Mouse (Mus musculus) hindbrain, embryonic 14.5 days (tissue): ENCODE data around the gene Idh1. TPM values are rescaled to one million over a fixed set of nuclear protein-coding genes. Genes with fewer than 3 reads are reported as not detected.

Experiments used
- ATAC-seq: fragments of 200-750 bp; cut with Nextera tagmentation; 2 replicates; pipeline ENCODE4 v1.8.0; 2017; ENCODE audit warnings: moderate number of reproducible peaks, mild to moderate bottlenecking, moderate TSS enrichment, moderate library complexity; ENCODE audit not compliant: low FRiP score
- DNase-seq: peaks from one replicate; pipeline ENCODE4 v3.0.0-alpha.2; 2015; ENCODE audit warnings: low spot score
- H3K27ac ChIP-seq: fragments of 300-500 bp; sonication (generic); 2 replicates; pipeline ENCODE4 v1.5.1; 2014; ENCODE audit warnings: mild to moderate bottlenecking, moderate library complexity
- H3K27me3 ChIP-seq: fragments of 300-500 bp; sonication (generic); 2 replicates; pipeline ENCODE4 v1.6.1; 2014; ENCODE audit warnings: mild to moderate bottlenecking, low read length, mixed read lengths; ENCODE audit not compliant: control insufficient read depth, insufficient read depth
- H3K36me3 ChIP-seq: fragments of 300-500 bp; sonication (generic); replicated peaks from 2 replicates; pipeline ENCODE4 v1.6.1; 2014; ENCODE audit not compliant: control insufficient read depth, insufficient read depth
- H3K4me1 ChIP-seq: fragments of 300-500 bp; sonication (generic); replicated peaks from 2 replicates; pipeline ENCODE4 v1.6.1; 2014; ENCODE audit warnings: antibody characterized with exemption, low read length, mixed read lengths; ENCODE audit not compliant: control insufficient read depth, insufficient read depth
- H3K4me2 ChIP-seq: fragments of 300-500 bp; sonication (generic); replicated peaks from 2 replicates; pipeline ENCODE4 v1.6.1; 2014; ENCODE audit warnings: mild to moderate bottlenecking, moderate library complexity
- H3K4me3 ChIP-seq: fragments of 300-500 bp; sonication (generic); replicated peaks from 2 replicates; pipeline ENCODE4 v1.5.1; 2014; ENCODE audit warnings: mild to moderate bottlenecking, low read length
- H3K9ac ChIP-seq: fragments of 300-500 bp; sonication (generic); 2 replicates; pipeline ENCODE4 v1.6.1; 2014
- H3K9me3 ChIP-seq: fragments of 300-500 bp; sonication (generic); 2 replicates; pipeline ENCODE4 v1.6.1; 2016; ENCODE audit warnings: low read length; ENCODE audit not compliant: control insufficient read depth
- WGBS: fragments of 180-500 bp; shearing (Covaris S2); extraction: QIAGEN DNeasy Blood & Tissue Kit; methylation state at CpG from one replicate; pipeline ENCODE4 v1.1.7; 2014; 5-methylcytosine and 5-hydroxymethylcytosine counted together
- polyA plus RNA-seq: library from polyadenylated mRNA; unstranded; fragments of >200 nt; fragmentation: Nextera tagmentation; extraction: Ambion mirVana; gene quantifications from 2 replicates; pipeline ENCODE4 v1.2.1, GENCODE M21; 2014

The Idh1 gene
- polyA plus RNA-seq, 1 experiment from 2014 or later: 510 TPM

DNA sequence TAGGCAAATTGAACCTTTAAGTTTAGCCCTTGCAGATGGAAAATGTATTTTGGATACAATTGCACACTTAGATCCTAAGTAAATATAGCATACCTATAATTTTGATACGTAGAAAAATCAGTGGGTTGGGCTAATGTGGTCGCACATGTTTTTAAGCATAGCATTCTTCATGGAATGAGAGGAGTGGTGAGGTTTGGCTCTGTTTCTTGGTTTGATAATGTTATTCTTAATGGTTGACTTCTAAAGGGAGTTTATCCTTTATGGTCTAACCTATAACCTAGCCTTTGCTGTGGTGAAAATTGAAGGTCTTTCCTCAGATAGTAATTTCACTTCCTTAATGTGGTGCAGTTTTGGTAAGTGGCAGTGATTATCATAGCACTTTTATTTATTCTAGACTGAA is 12.6 kb upstream of the Idh1 start:
- Histone ChIP-seq H3K4me3 (no peak overlapping the region), H3K4me2 (no peak overlapping the region), H3K9ac (no peak overlapping the region), H3K9me3 (no peaks in the 10 kb centered on the region), H3K4me1 (no peaks in the 10 kb centered on the region), H3K36me3 (peaks cover 62% of the 10 kb centered on the region), H3K27ac (no peak overlapping the region), H3K27me3 (no peaks in the 10 kb centered on the region)
- ATAC-seq (no peak), DNase-seq (no peak)
- 98% methylated on average over 2 of the region's 2 CpGs for WGBS

DNA sequence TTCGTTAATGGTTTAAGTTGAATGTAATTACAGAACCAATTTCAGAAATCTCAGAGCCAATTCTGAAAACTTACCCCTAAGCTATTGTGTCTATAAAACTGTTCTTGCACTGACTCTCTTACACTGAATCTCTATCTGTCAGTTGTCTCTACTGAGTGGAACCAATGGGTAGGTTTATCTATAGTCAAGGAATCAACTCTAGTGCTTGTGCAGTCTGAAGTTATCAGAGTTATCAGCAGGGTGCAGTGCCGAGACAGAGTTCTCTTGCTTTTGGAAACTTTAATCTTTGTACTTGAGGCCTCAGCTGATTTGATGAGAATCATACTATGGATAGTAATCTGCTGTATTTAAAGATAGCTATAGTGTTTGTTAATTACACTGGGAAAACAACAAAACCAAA is 12.1 kb upstream of the Idh1 start:
- 90% methylated on average over 2 of the region's 2 CpGs for WGBS
- Histone ChIP-seq H3K27ac (no peak overlapping the region), H3K4me3 (no peak overlapping the region), H3K27me3 (no peaks in the 10 kb centered on the region), H3K4me1 (no peaks in the 10 kb centered on the region), H3K4me2 (no peak overlapping the region), H3K9me3 (no peaks in the 10 kb centered on the region), H3K9ac (no peak overlapping the region), H3K36me3 (peaks cover 62% of the 10 kb centered on the region)
- no peak for DNase-seq
- no peak for ATAC-seq

DNA sequence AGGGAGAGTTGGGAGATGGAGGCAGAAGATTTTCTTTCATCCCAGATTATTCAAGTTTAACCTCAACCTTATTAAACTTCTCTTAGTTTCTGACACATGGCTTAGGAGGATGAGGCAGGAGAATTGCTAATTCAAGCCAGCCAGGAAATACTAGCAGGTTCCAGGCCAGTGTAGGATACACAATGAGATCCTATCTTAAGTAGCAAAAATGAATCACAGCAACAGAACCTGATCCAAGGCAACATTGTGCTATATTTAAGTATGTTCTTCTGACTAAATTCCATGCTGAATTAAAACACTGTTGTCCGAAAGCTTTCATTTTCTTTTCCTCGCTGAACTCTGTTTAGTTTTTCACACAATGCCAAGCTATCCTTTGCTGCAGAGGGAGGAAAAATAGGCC is 6.9 kb upstream of the Idh1 start:
- Histone ChIP-seq H3K9me3 (no peaks in the 10 kb centered on the region), H3K9ac (no peak overlapping the region), H3K4me2 (no peak overlapping the region), H3K27me3 (no peaks in the 10 kb centered on the region), H3K36me3 (peaks cover 56% of the 10 kb centered on the region), H3K4me3 (no peak overlapping the region), H3K27ac (no peak overlapping the region), H3K4me1 (0 out of 2 replicates have a peak, but pooled peaks cover 2% of the 10 kb centered on the region)
- ATAC-seq (no peak), DNase-seq (no peak)
- WGBS: 95% methylated on average over 2 of the region's 2 CpGs

DNA sequence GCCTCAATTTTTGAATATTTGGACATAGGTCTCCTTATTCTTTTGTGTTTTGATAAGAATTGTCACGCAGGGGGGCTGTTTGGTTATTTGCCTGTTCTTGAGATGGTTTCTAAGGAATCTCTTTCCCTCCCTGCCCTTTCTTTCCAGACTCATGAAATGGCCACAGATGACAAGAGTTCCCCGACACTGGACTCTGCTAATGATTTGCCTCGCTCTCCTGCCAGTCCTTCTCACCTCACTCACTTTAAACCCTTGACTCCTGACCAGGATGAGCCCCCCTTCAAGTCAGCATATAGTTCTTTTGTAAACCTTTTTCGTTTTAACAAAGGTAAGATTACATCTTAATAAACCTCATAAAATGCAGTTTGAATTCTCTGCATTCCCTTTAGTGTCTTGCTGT is 3.9 kb upstream of the Idh1 start:
- H3K36me3 ChIP-seq: peaks cover 32% of the 10 kb centered on the region
- WGBS: 84% methylated on average over 4 of the region's 4 CpGs
- H3K4me2 ChIP-seq: no peak overlapping the region
- H3K27me3 ChIP-seq: no peaks in the 10 kb centered on the region
- peaks cover 20% of the 10 kb centered on the region for H3K4me1 ChIP-seq
- DNase-seq (no peak), ATAC-seq (no peak)
- H3K9ac ChIP-seq: no peak overlapping the region
- no peak overlapping the region for H3K4me3 ChIP-seq
- H3K27ac ChIP-seq: no peak overlapping the region
- no peaks in the 10 kb centered on the region for H3K9me3 ChIP-seq

DNA sequence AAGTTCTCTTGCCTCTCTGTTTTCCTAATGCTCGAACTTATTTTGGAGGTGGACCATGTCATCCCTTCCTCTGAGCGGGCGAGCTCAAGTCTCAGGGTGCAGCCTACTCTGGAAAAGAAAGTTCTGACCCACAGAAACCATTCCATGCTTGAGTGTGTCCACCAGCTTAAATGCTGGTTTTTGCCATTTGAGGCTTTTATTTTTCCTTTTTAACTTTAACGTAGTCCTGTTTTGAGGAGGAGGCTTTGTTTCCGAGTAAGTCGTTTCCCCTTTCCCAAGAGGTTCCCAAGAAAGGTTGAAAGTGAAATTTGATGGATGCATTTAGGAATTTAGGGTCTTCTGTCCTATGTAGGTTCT is 752 bp upstream of the Idh1 start:
- no peak; the same call in 1 of the 2 replicates for ATAC-seq
- DNase-seq: no peak
- peak overlapping the region; percentile 94 for H3K4me2 ChIP-seq

DNA sequence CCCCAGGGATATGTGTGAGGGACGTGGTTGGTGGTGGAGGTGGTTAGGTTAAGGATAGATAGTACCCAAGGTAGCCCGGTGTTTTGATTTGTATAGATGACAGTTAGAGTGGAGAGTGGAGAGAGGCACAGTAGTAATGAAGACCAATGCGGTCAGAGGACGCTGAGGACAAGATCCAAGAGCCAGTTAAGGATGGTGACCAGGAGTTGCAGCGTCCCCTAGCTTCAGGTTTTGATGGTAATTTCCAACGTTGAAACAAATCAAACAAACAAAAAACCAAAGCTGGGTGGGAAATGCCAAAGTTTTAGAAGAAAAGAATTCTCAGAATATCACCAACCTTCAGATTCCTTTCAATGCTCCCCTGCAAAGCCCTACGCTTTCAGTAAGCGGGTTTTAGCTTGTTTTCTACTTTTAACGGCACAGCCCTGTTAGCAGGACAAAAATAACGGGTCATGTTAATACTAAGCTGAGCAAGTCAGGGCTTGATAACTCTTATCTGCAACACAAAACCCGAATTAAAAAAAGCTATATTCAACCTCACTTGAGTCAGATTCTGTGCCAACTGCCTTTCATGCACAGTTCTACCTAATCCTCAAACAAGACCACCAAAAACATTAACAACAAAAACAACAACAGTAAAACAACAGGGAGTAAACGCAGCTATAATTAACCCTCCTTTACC is 635 bp downstream of the Idh1 start:
- Histone ChIP-seq H3K9ac (peak overlapping the region; percentile 68), H3K36me3 (no peaks in the 10 kb centered on the region), H3K9me3 (no peaks in the 10 kb centered on the region), H3K4me1 (peaks cover 20% of the 10 kb centered on the region), H3K27ac (peak overlapping the region; percentile 66), H3K27me3 (no peaks in the 10 kb centered on the region), H3K4me2 (peak overlapping the region; percentile 94), H3K4me3 (peak overlapping the region; percentile 98)
- DNase-seq (peak; percentile 28), ATAC-seq (no peak)
- 26% methylated on average over 12 of the region's 12 CpGs for WGBS

More for the DNA sequence above, 752 bp upstream of the Idh1 start:
- H3K27me3 ChIP-seq: no peaks in the 10 kb centered on the region
- peak overlapping the region; percentile 98 for H3K4me3 ChIP-seq
- peaks cover 20% of the 10 kb centered on the region for H3K4me1 ChIP-seq
- H3K36me3 ChIP-seq: peaks cover 11% of the 10 kb centered on the region
- H3K27ac ChIP-seq: peak overlapping the region; percentile 88
- H3K9me3 ChIP-seq: no peaks in the 10 kb centered on the region
- WGBS: 0% methylated on average over 6 of the region's 6 CpGs
- H3K9ac ChIP-seq: peak overlapping the region; percentile 83

DNA sequence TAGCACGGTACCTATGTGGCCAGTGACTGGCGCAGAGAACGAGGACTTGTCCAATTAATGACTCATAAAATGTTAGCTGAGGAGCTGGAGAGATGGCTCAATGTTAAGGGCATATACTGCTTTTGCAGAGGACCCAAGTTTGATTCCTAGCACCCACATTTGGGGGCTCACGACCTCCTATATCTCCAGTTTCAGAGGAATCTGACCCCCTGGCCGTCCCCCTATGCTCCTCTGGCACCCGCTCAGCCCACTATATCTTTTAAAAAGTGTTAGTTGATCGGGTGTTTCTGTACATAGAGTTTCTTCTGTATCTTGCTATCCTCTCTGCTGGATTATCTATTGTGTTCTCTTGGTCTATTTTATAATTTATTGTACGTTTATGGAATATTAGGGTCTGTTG is 1.3 kb downstream of the Idh1 start:
- DNase-seq: no peak
- H3K9me3 ChIP-seq: no peaks in the 10 kb centered on the region
- ATAC-seq: no peak
- no peak overlapping the region for H3K4me2 ChIP-seq
- no peak overlapping the region for H3K4me3 ChIP-seq
- WGBS: 93% methylated on average over 8 of the region's 8 CpGs
- no peak overlapping the region for H3K27ac ChIP-seq
- H3K27me3 ChIP-seq: no peaks in the 10 kb centered on the region
- no peaks in the 10 kb centered on the region for H3K36me3 ChIP-seq
- no peak overlapping the region for H3K9ac ChIP-seq
- H3K4me1 ChIP-seq: peaks cover 20% of the 10 kb centered on the region

DNA sequence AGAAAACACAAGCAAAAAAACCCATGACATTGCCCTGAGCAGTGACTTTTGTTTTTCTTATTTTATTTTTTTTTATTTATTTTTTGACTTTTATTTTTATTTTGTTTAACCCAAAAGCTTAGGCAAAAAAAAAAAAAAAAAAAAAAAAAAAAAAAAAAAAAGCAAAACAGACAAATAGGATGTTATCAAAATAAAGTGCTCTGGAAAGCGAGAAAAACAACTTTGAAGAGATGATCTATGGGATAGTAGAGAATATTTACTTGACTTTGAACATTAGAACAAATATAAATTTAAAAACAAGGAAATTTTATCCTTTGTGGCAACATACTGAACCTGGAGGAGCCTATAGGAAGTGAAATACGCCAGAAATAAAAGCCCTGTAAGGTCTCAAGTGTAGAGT is 2.3 kb downstream of the Idh1 start:
- Histone ChIP-seq H3K27me3 (no peaks in the 10 kb centered on the region), H3K27ac (no peak overlapping the region), H3K36me3 (no peaks in the 10 kb centered on the region), H3K9me3 (no peaks in the 10 kb centered on the region), H3K4me2 (no peak overlapping the region), H3K4me1 (peaks cover 20% of the 10 kb centered on the region), H3K4me3 (no peak overlapping the region), H3K9ac (no peak overlapping the region)
- WGBS: 93% methylated on average over 2 of the region's 2 CpGs
- no peak for DNase-seq
- no peak for ATAC-seq

DNA sequence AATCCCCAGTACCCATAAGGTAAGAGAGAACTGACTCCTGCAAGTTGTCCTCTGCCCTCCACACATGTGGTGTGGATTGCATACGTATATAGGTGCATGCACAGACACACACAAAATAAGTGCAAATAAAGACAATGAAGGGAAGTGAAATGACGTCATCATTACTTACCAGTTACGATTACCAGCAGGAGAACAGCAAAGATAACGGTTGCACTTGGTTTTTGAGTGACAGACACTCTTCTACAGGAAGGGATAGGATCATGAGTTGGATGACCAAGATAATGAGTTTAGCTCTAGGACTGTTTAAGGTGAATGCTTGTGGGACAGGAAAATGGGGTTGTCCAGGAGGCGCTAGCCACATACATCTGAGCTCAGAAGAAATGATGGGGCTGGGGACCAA is 4.8 kb downstream of the Idh1 start:
- Histone ChIP-seq H3K27ac (no peak overlapping the region), H3K36me3 (no peaks in the 10 kb centered on the region), H3K9me3 (no peaks in the 10 kb centered on the region), H3K4me2 (no peak overlapping the region), H3K4me1 (peaks cover 23% of the 10 kb centered on the region), H3K4me3 (no peak overlapping the region), H3K9ac (no peak overlapping the region), H3K27me3 (no peaks in the 10 kb centered on the region)
- ATAC-seq: no peak
- 90% methylated on average over 5 of the region's 5 CpGs for WGBS
- no peak for DNase-seq
